Mouse (Mus musculus) layer of hippocampus, adult 2 months (tissue): ENCODE data around the gene Opn4. TPM values are rescaled to one million over a fixed set of nuclear protein-coding genes. Genes with fewer than 3 reads are reported as not detected.

Experiments
- DNase-seq, 2 experiments: peaks; one replicate each; pipeline ENCODE4 v3.0.0; 2022; ENCODE audit warnings: low spot score in 2 of 2
- H3K27ac ChIP-seq: fragments of 200-600 bp; 2 replicates; pipeline ENCODE4 v1.8.1; 2022
- H3K4me3 ChIP-seq: fragments of 200-600 bp; 2 replicates; pipeline ENCODE4 v1.8.1; 2022; ENCODE audit warnings: mild to moderate bottlenecking
- CTCF ChIP-seq: fragments of 200-600 bp; conservative IDR thresholded peaks from 2 replicates; pipeline ENCODE4 v1.8.1; 2022; ENCODE audit warnings: antibody characterized with exemption, mild to moderate bottlenecking, moderate library complexity
- total RNA-seq, 2 experiments: library from RNA; stranded (reverse); gene quantifications; 2 replicates each; pipeline ENCODE4 v1.2.3; 2021

Opn4 gene
- total RNA-seq, 2 experiments from 2014 or later: not detected

DNA sequence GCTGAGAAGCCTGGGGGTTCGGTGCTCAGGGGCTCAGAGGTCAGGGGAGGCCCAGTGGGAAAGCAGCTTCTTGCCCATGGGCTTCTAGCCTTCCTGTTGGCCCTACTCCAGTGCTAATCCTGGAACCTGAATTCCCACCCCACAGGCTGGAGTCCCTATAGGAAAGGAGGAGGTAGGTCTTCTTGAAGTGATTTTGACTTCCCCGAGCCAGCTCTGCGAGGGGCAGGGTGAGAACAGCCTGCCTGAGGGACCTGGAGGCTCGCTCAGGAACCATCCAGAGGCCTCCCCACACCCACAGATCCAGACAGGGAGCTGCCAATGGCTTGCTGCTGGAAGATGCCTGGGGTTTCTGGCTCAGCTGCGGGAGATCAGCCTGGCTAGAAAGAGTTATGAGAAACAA is 32.2 kb downstream of the Opn4 start:
- no peak for TF ChIP-seq CTCF
- no peak for DNase-seq
- Histone ChIP-seq H3K4me3 (no peak overlapping the region), H3K27ac (no peak overlapping the region)

DNA sequence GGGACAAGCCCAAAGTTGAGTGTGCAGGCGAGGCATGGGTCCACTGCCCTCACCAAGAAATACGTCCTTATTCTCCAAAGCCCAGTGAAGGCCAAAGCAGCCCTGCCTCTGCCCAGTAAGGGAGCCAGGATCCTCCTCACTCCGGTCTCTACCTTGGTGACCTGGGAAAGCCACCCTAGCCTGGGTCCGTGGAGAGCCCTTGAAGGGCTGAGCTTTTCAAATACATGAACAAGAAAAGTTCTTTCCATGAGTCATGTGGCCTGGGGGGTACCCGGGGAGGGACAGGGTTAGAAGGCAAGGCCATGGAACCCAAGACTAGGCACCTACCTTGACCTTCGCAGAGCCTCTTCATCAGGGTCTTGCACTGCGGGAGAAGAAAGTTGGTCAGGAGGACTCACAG is 33.4 kb downstream of the Opn4 start:
- no peak for TF ChIP-seq CTCF
- DNase-seq: no peak
- no peak overlapping the region for H3K27ac ChIP-seq
- H3K4me3 ChIP-seq: no peak overlapping the region

GRCm38 (mm10) chr14:34565711-34566110 is 34.2 kb downstream of the Opn4 start:
- Histone ChIP-seq H3K27ac (no peak overlapping the region), H3K4me3 (no peak overlapping the region)
- no peak for DNase-seq
- TF ChIP-seq CTCF: no peak

DNA sequence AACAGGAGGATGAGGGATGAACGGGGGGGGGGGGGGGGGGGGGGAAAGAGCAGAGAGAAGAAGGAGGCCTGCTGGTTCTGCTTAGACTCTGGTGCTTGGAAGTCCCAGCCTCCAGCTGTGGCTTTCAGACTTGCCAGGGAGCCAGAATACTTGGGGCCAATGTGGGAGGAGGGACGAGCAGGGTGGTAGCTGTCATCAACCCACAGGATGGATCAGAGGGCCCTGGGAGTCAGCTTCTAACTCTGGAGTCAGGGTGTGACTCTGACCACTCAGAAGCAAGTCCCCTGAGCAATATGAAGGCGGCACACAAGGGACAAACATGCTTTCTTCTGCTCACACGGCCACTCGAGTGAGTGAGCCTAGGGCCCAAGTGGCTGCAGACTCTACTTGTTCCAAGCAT is 35.3 kb downstream of the Opn4 start:
- Histone ChIP-seq H3K4me3 (no peak overlapping the region), H3K27ac (no peak overlapping the region)
- no peak for TF ChIP-seq CTCF
- no peak for DNase-seq

- Histone ChIP-seq H3K4me3 (no peak overlapping the region), H3K27ac (no peak overlapping the region)
- TF ChIP-seq CTCF: no peak
- DNase-seq: no peak
These were observed 37.5 kb downstream of the Opn4 start for GRCm38 (mm10) chr14:34562393-34562792.

GRCm38 (mm10) chr14:34561647-34562046 is 38.3 kb downstream of the Opn4 start:
- H3K4me3 ChIP-seq: no peak overlapping the region
- no peak for DNase-seq
- no peak for TF ChIP-seq CTCF
- no peak overlapping the region for H3K27ac ChIP-seq

DNA sequence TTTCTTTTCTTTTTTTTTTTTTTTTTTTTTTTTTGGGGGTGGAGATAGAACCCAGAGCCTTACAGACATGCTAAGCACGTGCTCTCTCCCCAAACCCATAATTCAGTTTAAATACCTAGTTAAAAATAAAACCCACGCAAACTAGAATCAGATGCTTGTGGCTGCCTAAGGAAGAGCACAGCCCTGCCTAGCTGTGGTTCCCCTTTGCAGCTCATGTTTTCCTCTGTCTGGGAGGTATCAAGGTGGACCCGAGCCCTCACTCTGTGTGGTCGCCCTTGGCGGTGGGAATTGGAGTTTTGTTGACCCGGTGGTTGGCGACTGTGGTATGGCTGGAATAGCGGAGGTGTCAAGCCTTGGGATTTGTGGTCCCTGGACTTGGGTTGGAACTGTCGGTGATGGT is 41.0 kb downstream of the Opn4 start:
- Histone ChIP-seq H3K4me3 (no peak overlapping the region), H3K27ac (no peak overlapping the region)
- DNase-seq: no peak
- TF ChIP-seq CTCF: no peak

DNA sequence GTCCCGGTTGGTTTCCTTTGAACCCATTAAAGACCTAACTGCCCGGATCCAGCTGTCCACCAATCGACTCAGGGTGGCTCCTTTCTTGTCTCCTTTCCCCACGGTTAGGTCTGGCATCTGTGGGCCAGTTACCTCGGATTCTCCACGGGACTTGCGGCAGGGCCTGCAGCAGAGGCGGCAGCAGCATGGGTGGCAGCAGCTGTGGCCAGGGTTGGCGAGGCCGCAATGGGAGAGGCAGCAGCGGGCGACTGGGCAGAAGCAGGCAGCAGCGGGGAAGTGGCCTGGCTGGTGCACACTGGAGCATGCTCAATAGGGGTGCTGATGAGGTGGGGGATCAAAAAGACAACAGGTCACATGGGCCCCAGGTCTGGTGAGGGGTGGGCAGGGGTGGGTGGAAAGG is 44.7 kb downstream of the Opn4 start:
- no peak overlapping the region for H3K4me3 ChIP-seq
- no peak for DNase-seq
- H3K27ac ChIP-seq: no peak overlapping the region
- no peak for TF ChIP-seq CTCF

- DNase-seq: no peak
- Histone ChIP-seq H3K4me3 (no peak overlapping the region), H3K27ac (no peak overlapping the region)
- no peak for TF ChIP-seq CTCF
These were observed 45.9 kb downstream of the Opn4 start for GRCm38 (mm10) chr14:34554047-34554446.

- no peak for DNase-seq
- Histone ChIP-seq H3K4me3 (no peak overlapping the region), H3K27ac (no peak overlapping the region)
- no peak for TF ChIP-seq CTCF
These were observed 46.5 kb downstream of the Opn4 start for GRCm38 (mm10) chr14:34553470-34553869.

- Histone ChIP-seq H3K27ac (no peak overlapping the region), H3K4me3 (no peak overlapping the region)
- TF ChIP-seq CTCF: no peak
- no peak for DNase-seq
These were observed 47.7 kb downstream of the Opn4 start for GRCm38 (mm10) chr14:34552226-34552625.

DNA sequence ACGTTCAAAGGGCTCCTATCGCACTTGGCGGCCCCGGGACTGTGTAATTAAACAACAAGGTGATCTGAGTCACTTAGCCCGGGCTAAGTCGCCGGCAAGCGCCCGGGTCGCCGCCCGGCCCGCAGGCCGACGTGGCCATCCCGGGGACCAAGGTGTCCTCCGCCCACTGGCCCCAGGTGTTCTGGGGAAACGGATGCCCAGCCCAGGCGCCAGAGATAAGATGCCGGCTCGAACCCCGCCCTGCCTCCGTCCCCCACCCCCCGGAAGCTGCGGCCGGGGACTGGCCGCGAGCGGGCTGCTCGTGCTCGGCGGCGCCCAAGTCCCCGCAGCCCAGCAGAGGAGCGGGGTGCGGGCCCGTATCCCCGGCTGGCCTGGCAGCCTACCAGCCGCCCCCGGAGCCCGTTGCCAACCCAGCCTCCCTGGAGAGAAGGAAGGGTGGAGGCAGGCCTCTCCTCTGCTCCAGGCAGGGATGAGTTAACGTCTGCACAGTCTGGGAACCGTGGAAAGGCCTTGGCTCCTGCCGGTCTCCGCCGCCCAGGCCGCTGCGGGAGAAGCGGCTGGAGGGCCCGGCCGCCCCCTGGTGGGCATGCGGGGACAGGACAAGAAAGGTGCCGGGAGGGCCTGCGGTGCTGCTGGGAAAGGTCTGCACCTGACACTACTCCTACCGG is 50.8 kb downstream of the Opn4 start:
- peak overlapping the region; percentile 73 for H3K4me3 ChIP-seq
- DNase-seq: peak; percentile 82 to 86
- peak overlapping the region; percentile 93 for H3K27ac ChIP-seq
- peak; percentile 97 for TF ChIP-seq CTCF

- DNase-seq: peak; percentile 30 to 40
- TF ChIP-seq CTCF: no peak
- Histone ChIP-seq H3K27ac (peak overlapping the region; percentile 93), H3K4me3 (peak overlapping the region; percentile 73)
These were observed 51.4 kb downstream of the Opn4 start for GRCm38 (mm10) chr14:34548391-34549001.

GRCm38 (mm10) chr14:34544545-34544944 is 55.4 kb downstream of the Opn4 start:
- no peak overlapping the region for H3K4me3 ChIP-seq
- H3K27ac ChIP-seq: no peak overlapping the region
- DNase-seq: no peak
- TF ChIP-seq CTCF: no peak
